Mouse (Mus musculus) liver, postnatal 0 days (tissue): Measurements from ENCODE around the gene Alkal2.

Experiments
- CTCF ChIP-seq: sonication (generic); IDR thresholded peaks from 2 replicates; pipeline ENCODE4 v1.5.1; 2016; ENCODE audit warnings: antibody characterized with exemption, low read depth
- EP300 ChIP-seq: IDR thresholded peaks from 2 replicates; pipeline ENCODE4 v1.6.1; 2016; ENCODE audit warnings: antibody characterized with exemption, low read depth, mild to moderate bottlenecking

DNA sequence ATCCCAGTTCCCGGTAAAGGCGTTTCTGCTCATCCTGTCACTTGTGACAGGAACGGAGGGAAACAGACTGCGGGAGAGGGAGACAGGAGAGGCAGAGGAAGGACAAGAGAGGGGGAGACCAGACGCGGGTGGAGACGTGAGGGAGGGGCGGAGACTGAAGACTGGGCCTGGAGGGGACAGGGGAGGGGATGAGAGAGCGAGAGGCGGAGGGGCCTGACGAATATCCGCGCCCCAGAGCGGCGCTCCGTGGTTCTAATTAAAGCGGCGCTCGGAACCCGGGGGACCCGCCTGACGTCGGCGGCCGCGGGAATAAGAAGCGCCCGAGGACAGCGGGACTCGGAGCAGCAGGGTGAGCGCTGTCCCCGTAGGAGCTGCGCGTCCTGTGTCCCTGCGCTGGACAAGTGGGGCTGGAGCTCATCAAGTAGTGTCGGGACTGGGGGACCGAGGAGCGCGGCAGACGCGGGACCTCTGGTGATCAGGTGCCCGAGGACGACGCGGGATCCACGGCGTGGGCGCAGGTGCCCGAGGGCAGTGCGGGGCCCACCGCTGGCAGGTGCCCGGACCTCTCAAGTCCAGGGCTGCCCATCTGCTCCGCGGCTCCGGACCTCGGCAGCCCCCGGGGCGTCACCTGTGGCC, at the start of gene Alkal2:
- TF ChIP-seq CTCF (no peak), EP300 (no peak)
